Mouse (Mus musculus): Measurements from ENCODE around the gene Grk1. TPM values are rescaled to one million over a fixed set of nuclear protein-coding genes. Genes with fewer than 3 reads are reported as not detected.

Grk1 gene
- polyA plus RNA-seq, 1 experiment from 2014 or later, result 0.04 TPM

- Histone ChIP-seq H3K4me1 (replicated peaks) (peaks cover 8% of the 10 kb centered on the region; the same call in 1 of the 2 replicates), H3K27me3 (peaks cover 23% of the 10 kb centered on the region), H3K4me3 (replicated peaks) (no peak overlapping the region), H3K9me3 (no peaks in the 10 kb centered on the region), H3K36me3 (no peaks in the 10 kb centered on the region), H3K9ac (replicated peaks) (no peak overlapping the region), H3K4me2 (replicated peaks) (no peak overlapping the region), H3K27ac (no peak overlapping the region)
- ATAC-seq, result no peak
Measured at GRCm38 (mm10) chr8:13430866-13431265, 26.0 kb downstream of the Grk1 start.

DNA sequence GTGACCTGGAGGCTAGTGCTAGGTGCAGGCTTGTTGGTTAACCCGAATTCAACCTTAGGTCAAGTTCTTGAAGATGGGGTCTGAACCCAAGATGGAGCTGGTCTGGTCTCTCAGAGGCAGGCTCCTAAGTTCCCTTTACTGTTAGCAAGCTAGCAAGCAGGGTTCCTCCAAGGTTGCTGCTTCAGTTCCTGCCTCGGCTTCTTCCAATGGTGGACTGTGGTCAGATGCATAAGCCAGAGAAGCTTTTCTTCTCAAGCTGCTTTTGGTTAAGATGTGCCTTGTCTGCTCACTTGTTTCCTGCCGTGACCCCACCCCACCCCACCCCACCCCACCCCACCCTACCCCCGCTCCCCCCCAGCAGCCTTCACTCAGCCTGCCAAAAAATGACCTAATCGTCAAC, 28.2 kb downstream of the Grk1 start:
- ATAC-seq, result no peak
- no peaks in the 10 kb centered on the region for H3K36me3 ChIP-seq
- H3K9me3 ChIP-seq, result no peaks in the 10 kb centered on the region
- 86% methylated on average over 5 of the region's 5 CpGs for WGBS
- H3K9ac ChIP-seq (replicated peaks), result no peak overlapping the region
- H3K27me3 ChIP-seq, result peaks cover 35% of the 10 kb centered on the region
- no peak overlapping the region for H3K4me3 ChIP-seq (replicated peaks)
- peaks cover 10% of the 10 kb centered on the region for H3K4me1 ChIP-seq (replicated peaks)
- no peak overlapping the region for H3K27ac ChIP-seq
- H3K4me2 ChIP-seq (replicated peaks), result no peak overlapping the region

DNA sequence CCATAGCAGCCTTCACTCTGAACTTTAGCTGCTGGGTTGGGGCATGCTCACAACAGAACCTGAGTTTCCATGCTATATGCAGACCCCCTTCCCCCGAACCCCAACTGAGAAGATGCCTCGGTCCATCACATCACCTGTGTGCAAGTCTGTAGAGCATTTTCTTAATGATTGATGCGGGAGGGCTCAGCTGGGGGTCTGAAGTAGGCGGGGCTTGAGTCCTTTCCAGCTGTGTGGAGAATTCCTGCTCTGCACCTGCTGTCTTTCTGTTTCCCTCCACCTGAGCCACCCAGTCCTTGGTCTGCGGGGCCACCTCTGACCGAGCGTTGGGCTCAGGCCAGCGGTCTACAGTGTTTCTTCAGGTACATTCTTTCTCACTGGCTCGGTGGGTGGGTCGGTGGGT, 30.0 kb downstream of the Grk1 start, which contains the start of gene Tmem255b:
Tmem255b (plus strand) TSS at position 301 of the 400 bp plus-strand sequence.
- ATAC-seq, result no peak
- Histone ChIP-seq H3K27ac (no peak within 1 kb of the TSS), H3K4me3 (replicated peaks) (no peak within 1 kb of the TSS), H3K36me3 (no peaks in the 10 kb centered on the region), H3K9ac (replicated peaks) (peak within 1 kb of the TSS; percentile 12; the same call in 1 of the 2 replicates), H3K27me3 (peaks cover 35% of the 10 kb centered on the region), H3K4me1 (replicated peaks) (peaks cover 10% of the 10 kb centered on the region), H3K4me2 (replicated peaks) (peak within 1 kb of the TSS; percentile 25; the same call in 1 of the 2 replicates), H3K9me3 (no peaks in the 10 kb centered on the region)
- WGBS, result 17% methylated on average over 10 of the region's 10 CpGs

- ATAC-seq, result no peak
- WGBS, result 5% methylated on average over 8 of the region's 8 CpGs
- Histone ChIP-seq H3K9ac (replicated peaks) (0 out of 2 replicates have a peak overlapping the region, but pooled peaks have one; percentile 12), H3K27ac (no peak overlapping the region), H3K4me1 (replicated peaks) (peaks cover 10% of the 10 kb centered on the region), H3K27me3 (peaks cover 35% of the 10 kb centered on the region), H3K36me3 (no peaks in the 10 kb centered on the region), H3K9me3 (no peaks in the 10 kb centered on the region), H3K4me3 (replicated peaks) (no peak overlapping the region), H3K4me2 (replicated peaks) (no peak overlapping the region)
Measured at GRCm38 (mm10) chr8:13436052-13436451, 31.2 kb downstream of the Grk1 start.

DNA sequence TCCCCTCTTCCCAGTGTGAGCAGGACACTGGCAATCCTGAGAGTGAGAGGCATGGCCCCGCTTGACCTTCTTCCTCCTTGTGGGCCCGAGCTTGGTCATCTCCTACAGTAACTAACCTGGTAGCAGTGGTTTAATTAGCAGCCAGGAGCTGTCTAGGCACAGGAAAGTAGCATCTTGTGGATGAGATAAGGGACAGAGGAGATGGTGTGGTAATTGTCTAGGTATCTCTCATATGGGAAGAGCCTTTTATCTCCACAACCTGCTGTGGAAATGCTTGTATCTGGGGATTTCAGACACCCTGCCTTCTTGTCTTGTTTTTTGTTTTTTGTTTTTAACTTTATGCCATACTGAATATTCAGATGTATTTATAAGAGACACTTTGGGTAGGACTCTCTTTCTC, 32.6 kb downstream of the Grk1 start:
- Histone ChIP-seq H3K9ac (replicated peaks) (no peak overlapping the region), H3K4me3 (replicated peaks) (no peak overlapping the region), H3K9me3 (no peaks in the 10 kb centered on the region; the same call in 1 of the 2 replicates), H3K27ac (no peak overlapping the region), H3K4me2 (replicated peaks) (no peak overlapping the region), H3K4me1 (replicated peaks) (peaks cover 10% of the 10 kb centered on the region), H3K36me3 (no peaks in the 10 kb centered on the region), H3K27me3 (peaks cover 35% of the 10 kb centered on the region)
- 85% methylated on average over 2 of the region's 2 CpGs for WGBS
- ATAC-seq, result no peak

DNA sequence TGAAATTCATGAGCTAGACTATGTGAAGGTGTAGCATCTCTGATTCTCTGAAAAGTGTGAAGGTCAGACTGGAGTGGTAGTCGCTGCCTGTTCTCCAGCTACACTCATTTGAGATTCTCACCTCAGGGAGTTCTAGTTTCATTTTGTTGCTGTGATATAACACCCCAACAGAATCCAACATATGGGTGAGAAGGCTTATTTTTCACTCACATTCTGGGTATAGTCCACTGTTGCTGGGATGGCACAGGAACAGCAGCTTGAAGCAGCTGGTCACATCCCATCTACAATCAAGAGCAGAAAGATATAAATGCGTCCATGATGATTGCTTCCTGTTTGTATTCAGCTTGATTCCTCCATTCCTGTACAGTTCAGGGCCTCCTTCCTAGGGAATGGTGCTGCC, 37.3 kb downstream of the Grk1 start:
- H3K4me1 ChIP-seq (replicated peaks), result no peaks in the 10 kb centered on the region
- WGBS, result 96% methylated on average over 2 of the region's 2 CpGs
- H3K4me2 ChIP-seq (replicated peaks), result no peak overlapping the region
- no peaks in the 10 kb centered on the region for H3K36me3 ChIP-seq
- ATAC-seq, result no peak
- H3K27ac ChIP-seq, result no peak overlapping the region
- H3K9me3 ChIP-seq, result no peaks in the 10 kb centered on the region; the same call in 1 of the 2 replicates
- no peaks in the 10 kb centered on the region for H3K27me3 ChIP-seq
- no peak overlapping the region for H3K9ac ChIP-seq (replicated peaks)
- H3K4me3 ChIP-seq (replicated peaks), result no peak overlapping the region

GRCm38 (mm10) chr8:13446456-13446855, 41.6 kb downstream of the Grk1 start:
- WGBS, result 91% methylated on average over 6 of the region's 6 CpGs
- no peaks in the 10 kb centered on the region for H3K4me1 ChIP-seq (replicated peaks)
- H3K27me3 ChIP-seq, result 0 out of 2 replicates have a peak, but pooled peaks cover 3% of the 10 kb centered on the region
- H3K36me3 ChIP-seq, result no peaks in the 10 kb centered on the region
- H3K4me2 ChIP-seq (replicated peaks), result no peak overlapping the region
- no peak for ATAC-seq
- no peak overlapping the region for H3K9ac ChIP-seq (replicated peaks)
- no peaks in the 10 kb centered on the region; the same call in 1 of the 2 replicates for H3K9me3 ChIP-seq
- H3K27ac ChIP-seq, result no peak overlapping the region
- H3K4me3 ChIP-seq (replicated peaks), result no peak overlapping the region

DNA sequence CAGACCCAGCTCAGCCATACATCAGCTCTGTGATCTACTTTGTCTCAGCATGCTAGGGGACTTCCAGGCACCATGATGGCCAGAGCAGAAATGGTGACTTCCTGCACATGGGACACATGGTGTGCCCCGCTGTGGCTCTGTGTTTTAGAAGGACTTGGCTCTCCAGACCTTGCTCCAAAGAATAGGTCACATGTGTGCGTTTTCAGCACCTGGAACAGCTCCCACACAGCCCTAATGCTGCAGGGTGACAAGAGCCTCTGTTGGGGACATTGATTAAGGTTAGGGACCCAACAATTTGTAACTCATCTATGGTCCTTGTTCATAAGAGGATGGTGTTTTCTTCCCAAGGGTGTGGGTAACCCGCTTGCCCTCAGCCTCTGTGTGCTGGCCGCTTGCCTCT, 43.3 kb downstream of the Grk1 start:
- no peak overlapping the region for H3K27ac ChIP-seq
- no peaks in the 10 kb centered on the region for H3K4me1 ChIP-seq (replicated peaks)
- H3K36me3 ChIP-seq, result no peaks in the 10 kb centered on the region
- no peak for ATAC-seq
- 0 out of 2 replicates have a peak, but pooled peaks cover 3% of the 10 kb centered on the region for H3K27me3 ChIP-seq
- H3K4me2 ChIP-seq (replicated peaks), result no peak overlapping the region
- 61% methylated on average over 4 of the region's 4 CpGs for WGBS
- no peak overlapping the region for H3K4me3 ChIP-seq (replicated peaks)
- no peak overlapping the region for H3K9ac ChIP-seq (replicated peaks)
- H3K9me3 ChIP-seq, result no peaks in the 10 kb centered on the region

GRCm38 (mm10) chr8:13451747-13452277, 46.9 kb downstream of the Grk1 start:
- Histone ChIP-seq H3K4me1 (replicated peaks) (peaks cover 10% of the 10 kb centered on the region), H3K4me2 (replicated peaks) (no peak overlapping the region), H3K27me3 (0 out of 2 replicates have a peak, but pooled peaks cover 3% of the 10 kb centered on the region), H3K27ac (no peak overlapping the region), H3K4me3 (replicated peaks) (no peak overlapping the region), H3K9me3 (no peaks in the 10 kb centered on the region), H3K9ac (replicated peaks) (no peak overlapping the region), H3K36me3 (no peaks in the 10 kb centered on the region)
- 73% methylated on average over 6 of the region's 6 CpGs for WGBS
- ATAC-seq, result no peak

- Histone ChIP-seq H3K27ac (no peak overlapping the region), H3K4me1 (replicated peaks) (peaks cover 10% of the 10 kb centered on the region), H3K9ac (replicated peaks) (no peak overlapping the region), H3K27me3 (0 out of 2 replicates have a peak, but pooled peaks cover 3% of the 10 kb centered on the region), H3K9me3 (no peaks in the 10 kb centered on the region), H3K36me3 (no peaks in the 10 kb centered on the region), H3K4me2 (replicated peaks) (no peak overlapping the region), H3K4me3 (replicated peaks) (no peak overlapping the region)
- WGBS, result 61% methylated on average over 8 of the region's 8 CpGs
- ATAC-seq, result peak; percentile 79
Measured at GRCm38 (mm10) chr8:13454341-13455113, 49.6 kb downstream of the Grk1 start.

DNA sequence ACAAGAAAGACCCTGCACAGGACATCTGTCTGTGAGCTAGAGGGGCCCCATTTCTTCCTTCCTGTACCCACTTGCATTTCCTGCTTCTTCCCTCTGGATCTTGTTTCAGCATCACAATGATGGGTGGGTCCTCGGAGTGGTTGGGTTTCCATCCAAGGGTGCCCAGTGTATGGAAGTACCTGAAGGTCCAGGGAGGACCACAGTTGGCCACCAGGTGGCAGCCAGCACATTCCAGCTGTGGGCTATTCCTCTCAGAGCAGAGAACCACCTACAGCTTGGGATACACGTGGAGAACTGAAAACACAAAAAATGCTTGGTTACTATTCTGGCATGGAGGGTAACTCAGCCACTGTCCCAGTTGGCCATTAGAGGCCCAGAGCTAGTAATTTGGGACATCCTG, 50.4 kb downstream of the Grk1 start:
- Histone ChIP-seq H3K9me3 (no peaks in the 10 kb centered on the region), H3K4me1 (replicated peaks) (peaks cover 10% of the 10 kb centered on the region), H3K9ac (replicated peaks) (no peak overlapping the region), H3K27me3 (0 out of 2 replicates have a peak, but pooled peaks cover 3% of the 10 kb centered on the region), H3K36me3 (no peaks in the 10 kb centered on the region), H3K27ac (no peak overlapping the region), H3K4me2 (replicated peaks) (no peak overlapping the region), H3K4me3 (replicated peaks) (no peak overlapping the region)
- peak; percentile 71; the same call in 1 of the 2 replicates for ATAC-seq
- 34% methylated on average over 2 of the region's 2 CpGs for WGBS

DNA sequence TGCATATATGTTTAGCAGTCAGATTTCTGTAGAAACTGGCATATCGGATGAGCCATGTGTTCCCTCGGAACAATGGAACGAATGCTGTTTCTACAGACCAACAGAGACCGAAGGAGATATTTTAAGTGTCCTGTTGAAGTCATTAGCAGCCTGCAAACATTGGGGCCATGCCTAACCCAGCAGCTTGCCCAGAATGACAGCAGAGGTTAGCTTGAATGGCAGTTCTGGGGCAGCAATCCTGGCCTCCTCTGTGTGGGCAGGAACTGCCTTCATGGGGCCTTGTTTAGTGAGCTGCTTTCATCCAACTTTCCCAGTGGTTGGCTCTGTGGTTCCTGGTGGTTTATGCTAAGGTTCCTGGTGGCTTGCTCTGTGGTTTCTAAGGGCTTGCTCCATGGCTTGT, 54.5 kb downstream of the Grk1 start:
- 95% methylated on average over 4 of the region's 4 CpGs for WGBS
- Histone ChIP-seq H3K4me1 (replicated peaks) (peaks cover 8% of the 10 kb centered on the region), H3K4me2 (replicated peaks) (no peak overlapping the region), H3K4me3 (replicated peaks) (no peak overlapping the region), H3K9ac (replicated peaks) (no peak overlapping the region), H3K27ac (no peak overlapping the region), H3K27me3 (no peaks in the 10 kb centered on the region), H3K9me3 (no peaks in the 10 kb centered on the region), H3K36me3 (no peaks in the 10 kb centered on the region)
- ATAC-seq, result no peak

Measured in midbrain, embryonic 13.5 days (tissue).